Mouse (Mus musculus) megakaryocyte, embryonic 14.5 days (primary cell): ENCODE data around the gene Ppp1r37.

Source experiments
- FLI1 ChIP-seq: IDR thresholded peaks from 2 replicates; pipeline ENCODE4 v1.6.1; 2012; ENCODE audit warnings: low read length, inconsistent platforms, mixed read lengths
- GATA1 ChIP-seq: IDR thresholded peaks from 3 replicates; pipeline ENCODE4 v1.6.1; 2012; ENCODE audit warnings: mixed read lengths, low read length, inconsistent platforms, borderline replicate concordance

- TF ChIP-seq GATA1 (no peak), FLI1 (no peak)
These were observed 20.7 kb downstream of the Ppp1r37 start for GRCm38 (mm10) chr7:19542155-19542691.
